Mouse (Mus musculus) brain, adult 2 months (tissue): ENCODE data around the gene Olfr191.
"Not testable (repeated sequence)": the region's sequence is repeated elsewhere in the genome, so short reads cannot be mapped to it uniquely, and the experiment has no call there.

ENCODE experiments used
- DNase-seq: peaks from one replicate; pipeline ENCODE4 v3.0.0; 2011; ENCODE audit warnings: low read depth, low spot score

Olfr191 gene

GRCm38 (mm10) chr16:59089722-59090121 lies at the start of gene Olfr191:
Gene Olfr191 (minus strand): TSS chr16:59089822.
- DNase-seq = not testable (repeated sequence)

DNA sequence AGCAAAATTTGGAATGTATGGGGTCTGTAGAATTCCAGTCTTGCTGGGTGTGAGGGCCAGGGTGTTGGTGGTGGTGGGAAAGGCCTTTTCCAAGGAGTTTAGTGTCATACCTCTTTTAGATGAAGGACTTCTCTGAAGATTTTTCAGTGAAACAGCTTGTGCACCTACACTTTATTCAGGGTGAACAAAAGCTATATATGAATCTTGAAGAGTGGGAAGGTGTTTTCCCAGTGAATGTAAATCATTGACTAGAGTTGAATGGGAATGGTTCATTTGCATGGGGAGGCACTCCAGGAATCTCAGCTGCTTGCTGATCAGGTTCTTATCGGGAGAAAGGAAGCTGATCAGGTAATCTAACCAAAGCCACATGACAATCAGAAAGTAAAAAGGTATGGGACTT lies 41.1 kb upstream of the Olfr191 start:
- DNase-seq = peak; percentile 31

DNA sequence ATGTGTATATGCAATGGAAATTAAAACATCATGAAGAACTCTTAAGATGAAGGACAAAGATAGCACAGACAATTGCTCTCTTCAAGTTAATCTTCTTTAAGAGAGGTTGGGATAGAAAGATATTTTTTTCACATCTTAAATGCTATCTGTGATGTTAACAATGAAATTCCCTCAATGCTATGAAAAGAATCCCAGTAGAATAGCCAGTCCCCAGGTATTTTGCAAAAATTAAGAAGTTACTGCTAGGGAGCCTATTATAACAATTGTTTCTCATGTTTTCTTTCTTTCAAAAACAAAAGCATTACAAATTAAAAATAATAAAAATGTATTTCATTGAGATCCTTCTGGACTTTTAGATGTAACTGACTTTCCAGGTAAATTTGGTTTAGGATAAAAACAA lies 31.3 kb upstream of the Olfr191 start, which contains the start of gene Olfr194:
Gene Olfr194, minus strand, starts transcription at position 101 of the 400 bp plus-strand sequence.
- no peak for DNase-seq

- no peak for DNase-seq
These were observed 22.2 kb upstream of the Olfr191 start, which contains the start of gene Olfr193 for GRCm38 (mm10) chr16:59111781-59112180. Gene Olfr193 (minus strand): TSS chr16:59111881.

- peak; percentile 10 for DNase-seq
These were observed 18.9 kb upstream of the Olfr191 start for GRCm38 (mm10) chr16:59108522-59108921.

- DNase-seq = no peak
These were observed 15.7 kb upstream of the Olfr191 start for GRCm38 (mm10) chr16:59105312-59105711.

DNA sequence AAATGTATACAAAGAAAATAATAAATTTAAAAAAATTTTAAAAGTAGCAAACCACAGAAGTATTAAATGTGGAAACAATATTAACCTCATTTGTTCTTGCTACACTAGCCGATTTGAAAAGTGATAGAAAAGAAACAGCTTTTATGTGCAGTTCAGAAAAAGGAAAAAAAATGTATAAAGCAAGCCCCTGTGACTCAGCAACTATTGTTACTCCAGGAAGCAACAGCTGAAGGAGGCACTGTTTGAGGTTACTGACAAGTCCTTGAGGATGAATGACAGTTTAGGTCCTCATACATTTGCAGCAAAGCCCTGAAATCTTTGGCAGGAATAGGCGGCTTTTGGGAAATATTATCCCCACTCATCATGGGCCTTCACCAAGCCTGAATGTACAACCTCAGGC lies 8.5 kb downstream of the Olfr191 start:
- DNase-seq = not testable (repeated sequence)

DNA sequence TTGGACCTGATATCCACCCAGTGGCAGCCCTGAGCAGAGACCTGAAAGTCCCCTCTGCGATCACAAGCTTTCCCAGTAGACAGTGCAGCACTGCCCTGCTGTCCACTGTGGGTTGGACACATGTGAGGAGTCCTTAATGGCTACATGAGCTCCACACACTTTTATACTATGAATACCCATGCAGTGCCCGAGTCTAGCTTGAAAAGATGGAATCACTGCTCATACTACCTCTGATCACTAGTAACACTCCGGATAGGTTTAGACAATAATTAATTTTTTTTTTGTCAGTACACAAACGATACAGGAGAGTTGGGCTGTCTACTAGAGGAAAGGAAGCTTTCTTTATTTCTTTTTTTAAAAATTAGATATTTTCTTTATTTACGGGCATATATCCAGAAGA lies 11.7 kb downstream of the Olfr191 start, which contains the start of gene Olfr190:
Gene Olfr190, minus strand, starts transcription at position 101 of the 400 bp plus-strand sequence.
- no peak for DNase-seq

- no peak for DNase-seq
These were observed 16.1 kb downstream of the Olfr191 start for GRCm38 (mm10) chr16:59073520-59073919.

DNA sequence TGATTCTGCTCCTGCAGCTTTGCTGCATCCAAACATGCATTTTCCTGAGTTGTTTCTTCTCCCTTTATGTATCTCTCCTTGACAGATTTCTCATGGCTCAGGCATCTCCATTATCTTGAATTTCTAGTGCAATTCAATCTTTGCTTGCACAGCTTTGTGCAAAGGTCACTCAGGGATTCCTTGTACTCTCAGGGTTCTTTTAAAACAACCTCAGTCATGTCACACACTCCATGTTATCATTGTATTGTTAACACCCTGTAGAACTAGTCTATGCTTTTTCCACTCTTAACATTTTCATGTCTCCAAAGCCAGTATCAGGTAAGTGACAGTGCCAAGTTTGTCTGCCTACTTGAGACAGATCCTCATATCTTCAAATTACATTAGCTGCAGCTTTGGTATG lies 17.9 kb downstream of the Olfr191 start:
- no peak for DNase-seq

DNA sequence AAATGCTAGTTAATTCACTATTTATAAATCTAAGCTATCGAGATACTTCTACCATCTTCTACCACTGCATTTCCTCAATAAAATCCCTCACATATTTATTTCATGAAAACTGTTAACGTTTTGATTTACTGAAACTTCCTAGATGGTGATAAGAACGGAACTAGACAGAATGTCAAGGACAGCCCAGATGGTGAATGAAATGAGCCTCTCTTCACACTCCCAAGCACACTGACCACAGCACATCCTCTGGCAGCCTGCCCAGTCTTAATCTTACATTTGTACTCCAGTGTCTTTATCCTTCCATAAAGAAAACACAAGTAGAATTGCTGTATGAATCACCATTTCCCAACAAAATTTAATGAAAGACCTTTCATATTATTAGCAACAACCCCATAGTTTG lies 27.2 kb downstream of the Olfr191 start:
- DNase-seq = peak; percentile 9

- not testable (repeated sequence) for DNase-seq
These were observed 40.3 kb downstream of the Olfr191 start for GRCm38 (mm10) chr16:59049286-59049685.

- no peak for DNase-seq
These were observed 40.8 kb downstream of the Olfr191 start for GRCm38 (mm10) chr16:59048860-59049259.

DNA sequence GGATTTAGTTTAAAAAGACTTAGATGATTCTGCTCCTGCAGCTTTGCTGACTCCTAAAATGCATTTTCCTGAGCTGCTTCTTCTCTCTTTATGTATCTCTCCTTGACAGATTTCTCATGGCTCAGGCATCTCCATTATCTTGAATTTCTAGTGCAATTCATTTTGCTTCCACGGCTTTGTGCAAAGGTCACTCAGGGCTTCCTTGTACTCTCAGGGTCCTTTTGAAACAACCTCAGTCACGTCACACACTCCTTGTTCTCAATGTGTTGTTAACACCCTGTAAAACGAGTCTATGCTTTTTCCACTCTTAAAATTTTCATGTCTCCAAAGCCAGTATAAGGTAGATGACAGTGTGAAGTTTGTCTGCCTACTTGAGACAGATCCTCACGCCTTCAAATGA lies 42.0 kb downstream of the Olfr191 start:
- DNase-seq = no peak

DNA sequence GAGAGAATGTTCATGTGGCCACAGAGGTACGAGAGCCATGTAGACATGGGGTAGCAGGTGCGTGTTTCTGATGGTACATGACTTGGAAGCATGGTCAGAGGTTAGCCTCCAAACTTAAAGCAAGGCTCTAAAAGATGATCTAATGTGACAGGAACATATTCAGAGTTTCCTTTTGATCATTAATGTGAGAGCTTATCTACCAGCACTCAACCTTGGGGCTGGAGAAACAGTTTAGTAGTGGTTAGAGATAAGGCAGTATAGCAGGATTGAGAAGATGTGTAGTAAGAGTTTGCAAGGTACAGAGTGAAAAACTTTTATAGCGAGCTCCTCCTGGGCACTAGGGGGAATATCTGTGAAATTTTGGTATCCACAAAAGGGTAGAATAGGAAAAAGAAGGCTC lies 43.8 kb downstream of the Olfr191 start:
- DNase-seq = no peak

GRCm38 (mm10) chr16:59039710-59040109 lies 49.9 kb downstream of the Olfr191 start, which contains the start of gene Olfr187:
Gene Olfr187 (minus strand): TSS chr16:59039767.
- DNase-seq = no peak
